Mouse (Mus musculus) cerebellum, postnatal 10 days (tissue): ENCODE measurements at regions not wholly inside any gene's neighbourhood (a gene's known extent, or its start where the extent isn't known, plus 50 kb on each side); places are given as distances from the start of the nearest gene placed in this dataset.

Experiments used
- DNase-seq, 2 experiments: peaks; one replicate each; pipeline ENCODE4 v3.0.0; 2021; ENCODE audit warnings: mixed read lengths in 2 of 2

DNA sequence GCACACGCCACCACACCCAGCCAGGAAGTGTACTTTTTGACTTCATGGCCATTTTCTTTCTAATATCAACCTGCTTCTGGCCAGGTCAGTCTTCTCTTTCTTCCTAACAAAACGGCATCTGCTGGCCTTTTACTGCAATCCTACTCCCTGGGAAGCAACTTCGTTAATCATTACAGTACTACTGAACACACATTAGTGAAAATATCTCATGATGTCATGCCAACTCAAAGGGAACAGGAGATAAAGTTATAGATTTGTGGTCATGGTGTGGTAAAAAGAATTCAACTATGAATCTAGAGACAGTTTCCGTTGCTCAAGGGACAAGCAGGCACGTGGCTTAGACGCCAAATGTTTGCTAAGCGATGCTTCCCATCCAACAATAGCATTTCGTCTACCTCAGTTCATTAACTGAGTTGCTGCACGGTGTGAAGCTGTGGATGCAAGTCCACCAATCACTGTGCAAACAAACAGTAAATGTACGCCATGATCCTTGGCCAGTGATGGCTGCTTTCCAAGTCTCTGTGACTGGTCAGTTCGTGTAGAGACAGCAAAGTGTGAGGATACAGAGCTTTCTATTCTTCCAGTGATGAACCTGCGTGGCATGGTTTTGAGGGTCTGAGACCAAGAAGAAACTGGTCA, 55.7 kb upstream of the Frmd6 start:
- no peak for DNase-seq

GRCm38 (mm10) chr12:70774006-70774405, 51.3 kb upstream of the Frmd6 start:
- no peak for DNase-seq

- no peak for DNase-seq
Observed at GRCm38 (mm10) chr12:70774816-70775591, 50.3 kb upstream of the Frmd6 start.
